Mouse (Mus musculus) erythroblast, embryonic 14.5 days (primary cell): ENCODE data around the gene Zscan20.

Source experiments
- GATA1 ChIP-seq: IDR thresholded peaks from 2 replicates; pipeline ENCODE4 v1.6.1; 2012; ENCODE audit warnings: low read length, inconsistent platforms, mixed read lengths
- TAL1 ChIP-seq: IDR thresholded peaks from 3 replicates; pipeline ENCODE4 v1.6.1; 2012; ENCODE audit warnings: low read length, inconsistent platforms, mixed read lengths

- no peak for TF ChIP-seq TAL1
- no peak for TF ChIP-seq GATA1
These were observed 45.5 kb upstream of the Zscan20 start for GRCm38 (mm10) chr4:128655446-128655845.
